Mouse (Mus musculus): ENCODE data around the gene Abi3bp.

Gene Abi3bp

DNA sequence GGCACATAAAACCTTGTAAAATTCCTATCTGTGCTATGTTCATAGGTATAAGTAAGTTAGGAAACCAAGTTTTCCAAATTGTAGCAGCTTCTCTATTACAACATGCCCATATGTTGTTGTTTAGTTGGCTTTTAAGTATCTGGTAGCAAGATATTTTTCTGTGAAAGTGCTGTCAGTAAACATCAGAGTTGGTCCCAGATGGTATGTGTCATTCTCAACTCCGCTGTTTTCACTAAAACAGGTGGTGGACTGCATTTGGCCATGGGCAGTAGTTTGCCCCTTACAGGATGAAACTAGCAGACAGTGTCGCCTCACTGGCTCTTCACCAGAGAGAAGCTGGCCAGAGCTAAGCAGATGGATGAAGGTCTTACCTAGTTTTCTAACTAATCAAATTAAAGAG, 26.3 kb downstream of the Abi3bp start:
- DNase-seq (ENCODE audit: low spot score), result no peak

DNA sequence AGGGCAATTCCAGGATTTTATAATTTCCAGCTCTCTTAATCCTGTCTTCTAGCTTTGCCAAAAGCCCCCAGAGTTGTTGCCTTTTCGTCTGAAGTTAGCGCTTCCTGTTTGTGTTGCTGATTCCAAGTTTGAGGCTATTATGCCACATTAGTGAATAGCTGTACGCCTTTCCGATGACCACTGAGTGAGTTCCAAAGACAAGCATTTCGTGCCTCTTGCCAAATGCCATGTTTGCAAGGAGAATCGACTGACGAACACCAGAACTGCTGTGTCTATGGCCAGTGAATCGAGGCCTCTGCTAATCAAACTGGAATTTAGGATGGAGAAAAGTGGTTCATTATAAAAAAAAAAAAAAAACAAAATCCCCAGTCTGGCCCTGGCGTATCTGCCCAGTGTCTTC, 40.3 kb downstream of the Abi3bp start:
- DNase-seq (ENCODE audit: low spot score), result no peak

GRCm38 (mm10) chr16:56524359-56524758, 46.7 kb downstream of the Abi3bp start:
- DNase-seq (ENCODE audit: low spot score), result no peak

DNA sequence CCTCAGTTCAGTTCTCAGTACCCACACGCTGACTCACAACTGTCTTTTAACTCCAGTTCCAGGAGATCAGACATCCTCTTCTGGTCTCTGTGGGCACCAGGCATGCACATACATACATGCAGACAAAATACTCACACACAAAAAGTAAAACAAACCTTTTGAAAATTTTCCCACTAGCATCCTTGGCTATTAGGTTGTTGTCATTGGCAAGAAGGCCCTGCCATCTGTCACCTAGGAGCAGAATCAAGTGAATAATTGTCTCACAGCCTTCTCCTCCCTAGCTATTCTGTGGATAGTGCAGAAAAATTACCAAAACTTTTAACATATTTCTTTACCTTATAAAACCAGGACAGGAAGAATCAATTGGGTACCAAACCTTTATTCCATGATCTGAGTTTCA, 48.8 kb downstream of the Abi3bp start:
- no peak for DNase-seq (ENCODE audit: low spot score)

GRCm38 (mm10) chr16:56528079-56528688, 50.5 kb downstream of the Abi3bp start:
- no peak for DNase-seq (ENCODE audit: low spot score)

DNA sequence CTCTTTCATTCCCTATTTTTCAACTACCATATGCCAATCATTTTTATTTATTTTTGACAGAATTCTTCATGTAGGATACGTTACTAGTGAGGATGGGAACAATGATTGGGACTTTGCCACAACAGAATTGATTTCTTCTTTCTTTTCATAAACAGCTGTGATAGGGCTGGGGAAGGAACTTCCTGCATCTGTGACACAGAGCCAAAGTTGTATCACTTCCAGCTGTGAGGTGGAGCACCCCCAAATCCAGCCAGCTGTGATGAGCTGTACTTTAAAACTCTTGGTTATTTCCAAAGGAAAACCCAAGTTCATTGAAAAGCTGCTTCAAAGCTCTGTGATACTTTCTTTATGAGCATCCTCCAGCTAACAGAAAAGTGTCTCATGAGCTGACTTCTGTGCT, 101.9 kb downstream of the Abi3bp start:
- no peak for DNase-seq (ENCODE audit: low spot score)

GRCm38 (mm10) chr16:56593581-56593980, 115.9 kb downstream of the Abi3bp start:
- DNase-seq (ENCODE audit: low spot score), result no peak

GRCm38 (mm10) chr16:56594866-56595265, 117.2 kb downstream of the Abi3bp start:
- DNase-seq (ENCODE audit: low spot score), result no peak

- no peak for DNase-seq (ENCODE audit: low spot score)
Observed at GRCm38 (mm10) chr16:56598427-56598826, 120.7 kb downstream of the Abi3bp start.

GRCm38 (mm10) chr16:56602394-56602793, 124.7 kb downstream of the Abi3bp start:
- no peak for DNase-seq (ENCODE audit: low spot score)

DNA sequence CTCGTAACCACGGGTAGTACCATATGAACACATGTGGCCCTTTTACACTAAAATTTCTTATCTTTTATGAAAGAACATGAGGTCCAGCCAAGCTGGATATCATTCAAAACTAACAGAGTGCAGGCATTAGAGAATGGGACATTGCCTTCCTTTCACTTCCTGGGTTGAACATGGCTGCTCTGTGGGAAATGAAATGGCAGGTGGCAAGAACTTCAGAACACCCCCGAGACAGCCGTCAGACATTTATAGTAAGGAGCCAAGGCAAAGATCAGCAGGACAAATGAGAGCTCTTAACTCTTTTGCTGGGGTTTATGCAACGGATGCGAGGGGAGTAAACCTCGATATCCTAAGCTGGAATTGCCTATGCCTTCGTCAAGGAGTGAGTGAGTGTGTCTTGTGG, 132.9 kb downstream of the Abi3bp start:
- DNase-seq (ENCODE audit: low spot score), result no peak

DNA sequence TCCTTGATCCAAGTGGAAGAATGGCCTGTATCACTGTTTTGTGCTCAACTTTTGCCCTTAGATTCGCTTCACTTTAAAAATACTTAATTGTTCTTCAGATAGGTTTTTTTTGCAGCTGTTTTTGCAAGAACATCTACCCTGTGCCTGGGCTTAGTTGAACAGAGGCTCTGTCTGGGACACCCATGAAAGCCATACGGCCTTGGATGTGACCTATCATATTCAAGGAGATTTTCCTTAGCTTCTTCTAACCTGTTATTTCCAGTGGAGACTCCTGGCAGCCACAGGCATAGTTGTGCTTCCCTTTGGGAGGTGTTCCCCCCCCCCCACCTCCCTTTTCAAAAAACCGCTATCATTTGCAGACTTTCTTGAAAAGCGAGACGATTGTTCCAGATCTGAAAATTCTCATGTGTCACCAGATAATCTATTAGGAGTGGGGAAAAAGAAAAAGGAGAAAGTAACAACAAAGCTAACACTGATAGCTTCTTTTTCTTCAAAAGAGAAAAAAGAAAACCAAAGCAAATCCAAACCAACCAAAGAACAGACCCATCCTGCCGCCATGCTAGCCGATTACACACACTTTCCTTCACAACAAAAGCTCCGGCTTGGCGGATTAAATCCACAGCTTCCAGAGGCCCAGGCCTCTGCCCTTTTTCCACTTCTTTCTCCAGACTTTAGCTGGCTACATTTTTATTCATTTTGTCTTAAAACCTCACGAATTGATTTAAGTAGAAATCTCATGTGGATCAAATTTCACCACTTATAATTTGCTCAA, 133.6 kb downstream of the Abi3bp start:
- no peak for DNase-seq (ENCODE audit: low spot score)

DNA sequence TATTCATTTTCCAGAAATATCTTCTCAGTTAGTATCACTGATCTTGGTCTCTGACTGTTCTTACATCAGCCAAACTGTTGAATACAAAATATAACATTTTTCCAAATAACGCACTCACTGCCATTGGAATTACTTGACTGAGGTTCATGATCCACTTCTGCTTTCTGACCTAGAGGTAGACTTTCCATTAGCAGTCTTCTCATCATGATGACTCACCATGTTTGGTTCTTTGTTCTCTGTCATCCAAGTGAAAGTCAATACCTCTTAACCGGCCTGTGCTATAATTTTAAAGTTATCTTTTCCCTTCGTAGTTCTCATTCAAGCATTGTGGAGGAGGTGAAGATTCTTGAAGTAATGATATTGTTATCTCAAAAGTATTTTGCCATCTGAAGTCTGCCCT, 160.9 kb downstream of the Abi3bp start:
- no peak for DNase-seq (ENCODE audit: low spot score)

- DNase-seq (ENCODE audit: low spot score), result no peak
Observed at GRCm38 (mm10) chr16:56645251-56645650, 167.6 kb downstream of the Abi3bp start.

- no peak for DNase-seq (ENCODE audit: low spot score)
Observed at GRCm38 (mm10) chr16:56646382-56647172, 168.9 kb downstream of the Abi3bp start.

DNA sequence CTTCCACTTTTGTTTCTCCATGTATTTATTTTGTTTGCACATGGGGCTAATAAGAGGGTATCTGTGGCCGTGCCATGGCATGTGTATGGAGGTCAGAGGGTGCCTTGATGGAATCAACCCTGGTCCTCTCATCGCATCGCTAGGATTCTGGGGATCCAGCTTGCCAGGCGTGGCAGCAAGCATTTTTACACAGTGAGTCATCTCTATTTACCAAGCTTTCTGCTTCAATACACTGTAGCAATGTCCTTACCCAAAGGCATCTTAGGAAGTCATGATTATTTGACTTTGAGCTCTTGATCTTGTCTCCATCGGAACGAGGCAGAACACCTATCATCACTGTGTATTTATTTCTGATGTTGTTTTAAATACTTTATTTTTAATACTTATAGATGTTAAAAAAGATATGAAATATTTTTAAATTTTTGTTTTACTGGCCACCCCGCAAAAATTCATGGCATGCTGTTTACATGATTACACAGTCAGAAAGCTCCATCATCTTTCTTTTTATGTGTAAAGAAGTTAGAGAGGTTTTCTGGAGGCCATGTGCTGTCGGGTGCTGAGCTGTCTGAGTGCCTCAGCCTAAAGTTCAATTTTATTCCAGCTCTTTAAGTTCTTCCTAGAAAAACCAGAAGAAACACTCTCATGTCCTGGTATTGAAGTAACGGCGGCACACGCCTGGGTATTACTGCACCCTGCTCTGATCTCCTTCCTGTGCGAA, 177.7 kb downstream of the Abi3bp start:
- no peak for DNase-seq (ENCODE audit: low spot score)

DNA sequence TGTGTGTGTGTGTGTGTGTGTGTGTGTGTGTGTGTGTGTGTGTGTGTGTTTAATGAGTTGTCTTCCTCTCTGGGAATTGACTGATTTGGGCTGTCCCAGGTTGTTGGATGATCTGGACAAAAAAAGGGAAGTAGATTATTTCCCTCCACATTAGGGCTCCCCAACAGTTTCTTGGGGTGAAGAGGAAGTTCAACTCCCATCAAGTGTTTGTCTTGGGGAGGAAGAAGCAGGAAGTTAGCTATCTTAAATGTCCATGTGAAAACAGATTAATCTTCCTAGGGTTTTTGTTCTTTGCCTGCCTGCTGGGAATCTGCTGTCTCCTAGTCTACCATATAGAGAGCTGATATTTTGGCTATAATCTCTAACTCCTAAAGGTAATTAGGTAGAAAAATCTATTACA, 181.2 kb downstream of the Abi3bp start:
- DNase-seq (ENCODE audit: low spot score), result no peak

GRCm38 (mm10) chr16:56669520-56669919, 191.8 kb downstream of the Abi3bp start:
- no peak for DNase-seq (ENCODE audit: low spot score)

DNA sequence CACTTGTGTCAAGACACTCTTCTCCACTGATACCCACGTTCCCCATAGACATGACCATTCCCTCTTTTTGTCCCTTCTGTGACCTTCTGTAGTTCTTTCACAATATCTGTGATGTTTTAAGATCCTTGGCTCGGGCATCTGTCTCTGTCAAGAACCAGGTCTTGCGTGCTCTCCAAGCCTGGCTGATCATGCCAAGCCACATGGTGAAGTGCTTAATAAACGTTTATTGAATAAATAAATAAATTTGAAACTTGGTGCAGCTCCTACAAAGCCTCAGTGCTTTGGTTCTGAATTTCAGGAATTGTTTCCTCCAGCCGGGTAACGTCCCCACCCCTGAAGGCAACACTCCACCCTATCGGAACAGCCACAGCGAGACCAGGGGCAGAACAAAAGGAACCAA, 193.3 kb downstream of the Abi3bp start:
- no peak for DNase-seq (ENCODE audit: low spot score)

DNA sequence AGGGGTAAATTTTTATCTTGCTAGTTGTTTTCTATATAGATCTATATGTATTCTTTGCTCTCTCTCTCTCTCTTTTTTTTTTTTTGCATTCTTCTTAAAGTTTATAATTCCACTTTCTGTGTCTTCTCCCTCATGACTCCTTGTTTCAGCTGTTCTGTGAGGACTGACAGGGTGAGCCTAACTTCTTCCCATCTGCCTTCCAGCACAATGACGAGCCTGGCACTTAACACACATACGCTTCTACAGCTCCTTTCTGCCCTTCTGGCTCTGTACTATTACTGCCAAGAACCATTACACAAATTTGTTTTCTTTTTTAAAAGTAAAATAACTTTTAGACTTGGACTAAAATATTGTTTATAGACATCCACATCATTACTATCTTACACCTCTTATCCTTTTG, 195.7 kb downstream of the Abi3bp start:
- DNase-seq (ENCODE audit: low spot score), result no peak

DNA sequence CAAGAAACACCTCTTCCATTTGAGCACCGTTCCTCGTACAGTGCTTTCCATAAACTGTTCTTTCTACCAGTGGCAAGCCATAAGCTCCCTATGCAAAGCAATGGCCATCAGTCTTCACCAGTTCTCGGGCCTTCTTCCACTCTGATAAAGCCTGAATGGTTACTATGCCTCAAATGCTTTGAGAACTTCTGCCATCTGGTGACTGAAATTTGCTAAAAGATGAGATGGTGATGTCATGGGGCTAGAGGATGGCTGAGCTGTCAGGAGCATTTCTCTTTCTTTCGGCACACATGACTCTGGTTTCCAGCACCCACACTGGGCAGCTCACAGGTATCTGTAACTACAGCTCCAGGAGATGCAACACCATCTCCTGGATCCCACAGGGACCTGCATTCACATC, 199.5 kb downstream of the Abi3bp start:
- no peak for DNase-seq (ENCODE audit: low spot score)

DNA sequence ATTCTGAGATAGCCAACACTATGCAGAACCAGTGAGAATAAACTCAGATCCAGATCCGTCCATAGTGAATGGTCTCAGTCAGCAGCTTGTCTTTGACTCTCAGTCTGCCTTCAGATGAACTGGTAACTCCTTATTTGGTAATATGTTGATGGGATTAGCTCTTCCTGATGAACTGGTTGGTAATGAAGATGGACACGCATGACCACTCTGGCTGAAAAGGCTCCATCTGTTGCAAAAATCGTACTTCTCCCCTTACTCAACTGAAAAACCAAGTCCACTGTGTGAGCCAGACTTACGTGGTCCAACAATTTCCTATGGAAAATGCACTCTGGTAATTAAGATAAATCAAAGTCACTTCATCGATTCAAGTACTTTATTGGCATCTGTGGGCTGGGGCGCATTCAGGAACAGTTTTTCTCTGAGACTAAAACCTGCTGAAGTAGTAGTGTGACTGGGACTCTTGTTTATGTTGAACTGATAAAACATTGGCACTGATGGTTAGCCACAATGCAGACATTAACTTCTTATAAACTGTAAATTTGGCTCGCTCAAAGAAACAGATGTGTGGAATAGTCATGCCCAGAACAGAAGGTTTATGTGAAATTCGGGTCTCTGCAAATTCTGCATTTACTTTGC, 203.4 kb downstream of the Abi3bp start:
- no peak for DNase-seq (ENCODE audit: low spot score)

All from spleen, adult 12 weeks (tissue).